Mouse (Mus musculus) MN1 (cell line): ENCODE results near the gene Vmn1r88.
"Not testable (repeated sequence)": the region's sequence is repeated elsewhere in the genome, so short reads cannot be mapped to it uniquely, and the experiment has no call there.

ENCODE experiments used
- DNase-seq: peaks from one replicate; pipeline ENCODE4 v3.0.0-alpha.2; 2016; ENCODE audit warnings: low spot score

Vmn1r88 gene

GRCm38 (mm10) chr7:13159268-13159667 is at the start of gene Vmn1r88:
Gene Vmn1r88 (plus strand): TSS chr7:13159568.
- DNase-seq: no peak

- no peak for DNase-seq
Observed at GRCm38 (mm10) chr7:13119817-13120216, 39.6 kb upstream of the Vmn1r88 start, which contains the start of gene Vmn1r86. Gene Vmn1r86 (minus strand): TSS chr7:13119917.

- DNase-seq: not testable (repeated sequence)
Observed at GRCm38 (mm10) chr7:13123554-13124153, 35.7 kb upstream of the Vmn1r88 start.

GRCm38 (mm10) chr7:13131856-13132255 is 27.5 kb upstream of the Vmn1r88 start:
- DNase-seq: no peak

- no peak for DNase-seq
Observed at GRCm38 (mm10) chr7:13137340-13137739, 22.0 kb upstream of the Vmn1r88 start.

- DNase-seq: no peak
Observed at GRCm38 (mm10) chr7:13140057-13140456, 19.3 kb upstream of the Vmn1r88 start, which contains the start of gene Vmn1r87. Gene Vmn1r87 (minus strand): TSS chr7:13140157.

GRCm38 (mm10) chr7:13212720-13213119 is 53.4 kb downstream of the Vmn1r88 start, which contains the start of gene Vmn1r89:
Gene Vmn1r89 (plus strand): TSS chr7:13213020.
- DNase-seq: no peak
